Mouse (Mus musculus): ENCODE measurements around the gene Tnn. TPM values are rescaled to one million over a fixed set of nuclear protein-coding genes. Genes with fewer than 3 reads are reported as not detected.

Tnn gene
- polyA plus RNA-seq, 1 experiment from 2014 or later = 7.5 TPM

DNA sequence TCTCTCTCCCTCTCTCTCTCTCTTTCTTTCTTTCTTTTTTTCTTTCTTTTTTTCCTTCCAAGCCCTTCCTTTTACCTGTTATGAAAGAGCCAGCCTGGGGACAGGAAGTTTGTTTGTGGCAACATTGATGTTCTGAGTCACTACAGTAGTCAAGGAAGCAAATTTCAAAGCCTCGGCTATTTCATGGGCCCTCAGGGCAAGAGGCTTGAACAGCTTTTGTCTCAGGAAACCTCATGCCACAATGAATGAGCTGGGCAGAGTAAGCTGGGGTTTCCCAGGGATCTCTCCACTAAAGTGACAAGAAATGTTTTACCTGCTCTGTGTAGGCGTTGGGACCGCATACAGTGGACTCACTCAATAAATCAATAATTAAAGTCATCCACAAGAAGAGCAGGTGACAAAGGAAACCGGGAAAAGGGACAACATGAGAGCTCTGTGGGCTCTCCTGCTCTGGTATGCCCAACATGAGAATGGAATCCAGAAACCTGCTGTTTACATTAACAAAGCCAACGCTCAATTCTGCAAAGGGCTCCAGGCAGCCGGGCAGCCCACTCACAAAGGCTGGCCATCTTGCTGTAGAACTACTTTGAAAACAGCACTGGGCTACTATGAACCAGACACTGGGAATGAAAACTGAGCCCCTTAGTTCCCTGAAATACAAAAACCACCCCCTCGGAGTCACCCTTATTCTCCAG is 113.3 kb downstream of the Tnn start:
- Histone ChIP-seq H3K27ac (no peak overlapping the region), H3K4me1 (peaks cover 12% of the 10 kb centered on the region; the same call in 1 of the 2 replicates), H3K4me3 (no peak overlapping the region), H3K36me3 (no peaks in the 10 kb centered on the region), H3K27me3 (no peaks in the 10 kb centered on the region), H3K9me3 (no peaks in the 10 kb centered on the region), H3K4me2 (no peak overlapping the region), H3K9ac (no peak overlapping the region)
- ATAC-seq (ENCODE audit: insufficient number of reproducible peaks, low FRiP score, low TSS enrichment, low read depth) = no peak
- WGBS = 60% methylated on average over 7 of the region's 7 CpGs

DNA sequence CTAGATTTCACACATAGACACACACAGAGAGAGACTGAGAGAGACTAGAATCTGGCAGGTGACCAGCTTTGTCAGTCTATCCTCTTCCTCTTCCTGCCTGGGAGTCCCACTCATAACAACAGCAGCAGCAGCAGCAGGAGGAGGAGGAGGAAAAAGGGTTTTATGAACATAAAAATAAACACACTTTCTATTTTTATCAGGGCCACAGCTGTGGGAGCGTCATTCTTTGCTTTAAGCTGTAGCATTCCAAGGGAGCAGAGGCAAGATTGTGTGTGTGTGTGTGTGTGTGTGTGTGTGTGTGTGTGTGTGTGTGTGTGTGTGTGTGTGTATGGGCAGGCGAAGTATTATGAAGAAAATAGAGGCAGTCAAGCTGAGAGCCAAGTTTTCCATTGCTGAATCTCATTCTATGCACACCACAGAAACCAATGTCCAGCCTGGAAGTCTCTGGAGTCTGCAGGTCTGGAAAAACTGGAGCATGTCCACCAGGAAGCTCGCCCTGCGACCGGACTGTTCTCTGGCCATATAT is 116.3 kb downstream of the Tnn start:
- no peak for ATAC-seq (ENCODE audit: insufficient number of reproducible peaks, low FRiP score, low TSS enrichment, low read depth)
- H3K36me3 ChIP-seq = no peaks in the 10 kb centered on the region
- H3K27ac ChIP-seq = no peak overlapping the region
- H3K4me1 ChIP-seq = no peaks in the 10 kb centered on the region
- H3K9me3 ChIP-seq = no peaks in the 10 kb centered on the region
- H3K9ac ChIP-seq = no peak overlapping the region
- H3K27me3 ChIP-seq = no peaks in the 10 kb centered on the region
- H3K4me2 ChIP-seq = no peak overlapping the region
- 60% methylated on average over 5 of the region's 5 CpGs for WGBS
- H3K4me3 ChIP-seq = no peak overlapping the region

GRCm38 (mm10) chr1:160035561-160035960 is 117.8 kb downstream of the Tnn start:
- Histone ChIP-seq H3K36me3 (no peaks in the 10 kb centered on the region), H3K4me1 (no peaks in the 10 kb centered on the region), H3K4me3 (no peak overlapping the region), H3K9ac (no peak overlapping the region), H3K27me3 (no peaks in the 10 kb centered on the region), H3K27ac (no peak overlapping the region), H3K9me3 (no peaks in the 10 kb centered on the region), H3K4me2 (no peak overlapping the region)
- ATAC-seq (ENCODE audit: insufficient number of reproducible peaks, low FRiP score, low TSS enrichment, low read depth) = no peak
- 67% methylated on average over 3 of the region's 3 CpGs for whole genome bisulfite sequencing

Other genes with a start within 250 kb of the Tnn start
- 19.5 and 28.8 TPM in 2 replicates for gene 4930523C07Rik, start 109.2 kb downstream of the Tnn start, polyA plus RNA-seq (2015; fragmentation: Nextera tagmentation; extraction: Ambion mirVana)
- 213 and 240 TPM in 2 replicates for gene Mrps14, start 41.6 kb upstream of the Tnn start, polyA plus RNA-seq (2015; fragmentation: Nextera tagmentation; extraction: Ambion mirVana)
- gene Cacybp, start 59.3 kb upstream of the Tnn start, polyA plus RNA-seq (2015; fragmentation: Nextera tagmentation; extraction: Ambion mirVana) = 182 TPM in 2 replicates